Mouse (Mus musculus) spleen, postnatal 10 days (tissue): ENCODE data around the gene Il25.
"Not testable (repeated sequence)": the region's sequence is repeated elsewhere in the genome, so short reads cannot be mapped to it uniquely, and the experiment has no call there.

Source experiments
- DNase-seq, 2 experiments: peaks; one replicate each; pipeline ENCODE4 v3.0.0; 2021 to 2022; ENCODE audit warnings: low spot score in 2 of 2

Il25 gene

DNA sequence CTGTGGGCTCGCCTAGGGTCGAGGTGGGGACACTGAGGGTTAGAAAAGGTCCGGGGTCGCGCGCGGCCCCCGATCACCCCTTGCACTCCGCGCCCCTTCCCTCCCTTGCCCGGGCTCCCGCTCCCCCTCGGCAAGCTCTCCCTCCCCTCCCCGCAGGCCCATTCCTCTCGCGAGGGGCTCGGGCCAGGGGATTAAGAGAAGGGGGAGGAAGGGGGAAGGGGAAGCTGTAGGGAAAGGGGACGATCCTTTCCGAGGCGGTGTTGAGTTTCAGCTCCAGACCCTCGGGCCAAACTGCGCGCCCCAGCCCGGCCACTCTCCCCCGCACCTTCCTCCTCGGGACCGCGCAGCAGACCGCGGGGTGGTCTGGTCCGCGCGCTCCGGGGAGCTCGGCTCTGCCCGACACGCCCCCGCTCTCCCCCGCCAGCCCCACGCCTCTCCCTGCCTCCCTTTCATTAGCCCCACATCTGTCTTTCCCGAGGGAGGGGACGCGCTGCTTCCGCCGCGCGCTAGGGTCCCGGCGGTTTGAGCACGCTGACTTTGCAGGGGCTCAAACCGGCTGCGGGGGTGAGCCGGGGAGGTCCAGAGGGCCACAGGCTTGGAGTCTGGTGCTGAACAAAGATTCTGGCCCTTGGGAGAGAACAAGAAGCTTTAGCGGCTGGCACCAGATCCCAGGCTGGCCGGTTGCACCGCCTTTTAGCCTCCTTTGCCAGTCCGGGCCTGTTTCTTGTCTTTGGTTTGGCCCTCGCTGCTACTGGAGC is 5.9 kb upstream of the Il25 start:
- no peak for DNase-seq

- DNase-seq: no peak
These were observed 5.2 kb upstream of the Il25 start for GRCm38 (mm10) chr14:54927296-54927695.

DNA sequence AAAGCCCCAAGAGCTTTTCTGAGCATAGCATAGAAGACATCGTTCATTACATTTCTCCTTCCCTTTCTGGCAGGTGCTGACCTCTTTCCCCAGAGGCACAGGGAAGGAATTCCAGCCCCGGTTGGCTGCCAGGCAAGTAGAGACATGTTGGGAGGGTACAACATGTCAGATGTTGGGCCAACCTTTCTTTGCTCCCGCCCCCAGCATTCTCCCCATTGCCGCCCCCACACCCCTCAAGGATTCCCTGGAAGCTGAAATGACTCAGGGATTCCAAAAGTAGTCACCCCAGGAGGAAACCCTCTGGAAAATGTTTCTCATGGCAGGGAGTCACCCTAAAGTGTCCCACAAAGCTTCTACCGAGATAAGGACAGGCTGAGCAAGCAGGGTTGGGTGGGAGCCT is 2.7 kb upstream of the Il25 start:
- DNase-seq: no peak

GRCm38 (mm10) chr14:54930431-54930830 is 2.1 kb upstream of the Il25 start:
- DNase-seq: no peak

GRCm38 (mm10) chr14:54935904-54936830 is 3.7 kb downstream of the Il25 start, which contains the start of gene Cmtm5:
Gene Cmtm5 (plus strand): TSS chr14:54936261.
- no peak for DNase-seq

GRCm38 (mm10) chr14:54936831-54937160 is 4.3 kb downstream of the Il25 start:
- DNase-seq: no peak

DNA sequence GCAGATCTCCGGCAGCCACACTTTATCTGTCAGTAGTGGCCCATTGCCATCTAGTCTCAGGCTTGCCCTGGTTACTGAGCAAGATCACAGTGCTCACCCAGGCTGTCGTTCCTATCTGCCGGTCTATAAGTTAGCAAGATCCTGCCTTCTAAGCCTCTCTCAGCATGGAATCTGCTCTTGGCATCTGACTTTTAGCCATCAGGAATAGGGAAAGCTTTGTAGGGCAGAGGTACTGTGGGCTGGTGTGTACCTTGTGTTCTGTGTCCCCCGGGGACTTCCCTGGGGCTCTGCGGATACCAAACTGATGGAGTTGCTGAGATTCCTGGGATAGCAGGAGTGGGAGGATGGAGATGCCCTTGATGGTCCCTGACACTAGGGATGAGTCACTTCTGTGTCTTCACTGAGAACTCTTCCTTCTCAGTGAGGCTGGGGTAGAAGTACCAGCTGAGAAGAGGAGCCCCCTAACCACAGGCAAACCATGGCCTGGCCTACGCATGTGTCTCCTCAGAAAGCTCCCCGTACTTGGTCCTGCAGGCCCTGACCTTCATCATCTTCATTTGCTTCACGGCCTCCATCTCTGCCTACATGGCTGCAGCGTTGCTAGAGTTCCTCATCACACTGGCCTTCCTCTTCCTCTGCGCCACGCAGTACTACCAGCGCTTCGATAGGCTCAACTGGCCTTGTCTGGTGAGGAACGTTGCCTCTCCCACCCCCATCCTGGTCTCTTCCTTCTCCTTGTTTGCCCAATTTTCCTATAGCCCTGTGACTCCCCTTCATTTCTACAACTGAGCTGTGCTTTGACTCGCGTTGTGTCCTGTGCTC is 5.1 kb downstream of the Il25 start:
- DNase-seq: no peak

GRCm38 (mm10) chr14:54938431-54939219 is 6.1 kb downstream of the Il25 start:
- DNase-seq: no peak

GRCm38 (mm10) chr14:54939434-54940175 is 7.1 kb downstream of the Il25 start:
- peak; percentile 19 to 57 for DNase-seq

DNA sequence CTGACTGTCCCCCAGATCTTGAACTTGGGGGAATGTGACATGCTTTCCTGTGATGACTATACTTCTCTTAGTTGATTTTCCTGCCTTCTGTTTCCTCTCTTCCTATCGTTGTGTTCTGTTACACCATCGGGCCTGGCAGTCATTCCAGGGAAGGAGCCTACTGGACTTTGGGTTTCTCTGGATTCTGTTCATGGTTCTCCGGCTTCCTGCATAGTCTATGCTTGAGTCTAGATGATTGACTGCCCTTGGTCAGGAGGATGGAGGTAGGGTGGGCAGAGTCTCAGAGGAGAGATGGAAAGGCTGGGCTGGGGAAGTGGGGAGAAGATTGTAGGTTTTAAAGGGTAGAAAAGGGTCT is 7.7 kb downstream of the Il25 start:
- no peak for DNase-seq

- no peak for DNase-seq
These were observed 8.8 kb downstream of the Il25 start for GRCm38 (mm10) chr14:54941024-54941978.

DNA sequence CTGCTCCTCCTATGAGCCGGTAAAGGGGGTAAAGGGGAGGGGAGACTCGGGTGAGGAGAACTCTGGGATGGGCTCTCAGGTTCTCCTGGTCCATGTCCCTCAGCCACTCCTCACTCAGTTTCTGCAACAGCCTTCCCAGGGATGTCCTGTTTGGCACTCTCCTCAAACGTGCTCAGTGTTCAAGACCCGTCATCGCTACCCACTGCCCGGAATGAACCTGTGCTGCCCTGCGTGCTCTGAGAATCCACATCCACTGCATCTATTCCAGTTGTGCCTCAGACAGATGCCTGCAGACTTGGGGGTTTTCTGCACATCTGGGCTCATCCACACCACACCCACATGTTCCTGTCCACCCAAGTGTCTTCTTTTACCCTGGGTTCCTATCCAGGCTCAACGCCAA is 10.0 kb downstream of the Il25 start:
- no peak for DNase-seq

GRCm38 (mm10) chr14:54943971-54944370 is 11.5 kb downstream of the Il25 start:
- no peak for DNase-seq

- DNase-seq: no peak
These were observed 12.4 kb downstream of the Il25 start for GRCm38 (mm10) chr14:54944939-54945338.

GRCm38 (mm10) chr14:54945975-54946704 is 13.6 kb downstream of the Il25 start:
- no peak for DNase-seq

GRCm38 (mm10) chr14:54947008-54947407 is 14.5 kb downstream of the Il25 start:
- not testable (repeated sequence) for DNase-seq

DNA sequence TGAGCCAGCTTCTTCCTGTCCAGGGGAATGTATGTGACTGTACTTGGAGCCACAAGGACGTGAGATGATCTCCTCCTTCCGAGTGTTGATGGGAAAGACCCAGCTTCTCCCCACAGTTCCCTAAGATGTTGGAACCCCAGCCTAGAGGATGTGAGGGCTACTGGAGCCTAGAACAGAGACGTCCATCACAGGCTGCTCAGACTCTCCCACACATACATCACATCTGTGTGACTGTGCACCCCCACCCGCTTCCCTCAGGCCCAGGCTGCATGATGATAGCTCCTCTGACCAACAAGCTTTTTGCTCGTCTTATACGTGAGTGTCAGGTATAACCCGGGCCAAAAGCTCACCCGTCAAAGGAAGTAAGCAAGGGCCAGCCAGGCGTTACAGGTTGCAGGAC is 16.3 kb downstream of the Il25 start:
- DNase-seq: no peak

- no peak for DNase-seq
These were observed 18.0 kb downstream of the Il25 start for GRCm38 (mm10) chr14:54950493-54950892.

DNA sequence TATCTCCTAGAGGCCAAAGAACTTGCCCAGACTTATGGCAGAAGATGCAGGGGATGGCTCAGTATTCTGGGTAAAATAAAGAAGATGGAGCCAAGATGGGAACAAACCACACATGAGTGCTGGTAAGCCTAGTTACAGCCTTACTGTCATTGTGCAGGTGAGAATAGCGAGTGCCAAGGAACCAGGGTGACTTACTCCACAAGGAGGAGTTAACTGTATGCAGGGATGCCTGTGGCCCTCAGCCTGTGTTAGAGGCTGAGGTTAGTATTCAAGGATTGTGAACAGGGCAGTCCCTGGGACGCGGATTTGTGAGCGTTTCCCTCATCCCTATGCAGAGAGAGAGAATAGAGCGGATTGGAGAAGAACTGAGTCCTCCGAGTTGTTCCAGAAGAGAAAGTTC is 19.1 kb downstream of the Il25 start:
- no peak for DNase-seq
